Mouse (Mus musculus) limb, embryonic 11.5 days (tissue): ENCODE results near the gene Mob2. TPM values are rescaled to one million over a fixed set of nuclear protein-coding genes. Genes with fewer than 3 reads are reported as not detected.

Experiments
- microRNA-seq: library from miRNA; unstranded; fragments of <30 nt; microRNA quantifications from one replicate; pipeline ENCODE4, GENCODE M21; 2016
- polyA plus RNA-seq: library from polyadenylated mRNA; unstranded; fragments of >200 nt; fragmentation: Nextera tagmentation; extraction: Ambion mirVana; gene quantifications from 2 replicates; pipeline ENCODE4 v1.2.1, GENCODE M21; 2014

Mob2 gene
- polyA plus RNA-seq, 1 experiment from 2014 or later, result 62.7 TPM

Small RNAs within 50 kb of the gene (microRNA-seq; reads per million reads assigned to microRNA genes)
- gene Mir3104, result not detected

Other genes starting within 250 kb of the Mob2 start
- 0.01 TPM in 1 of 2 replicates, not detected in the other for gene Muc5b, start 222.0 kb downstream of the Mob2 start, polyA plus RNA-seq
- gene Tollip, start 142.6 kb downstream of the Mob2 start, polyA plus RNA-seq, result 38.0 and 38.8 TPM in 2 replicates
- gene Brsk2, start 111.3 kb downstream of the Mob2 start, polyA plus RNA-seq, result 0.49 and 0.51 TPM in 2 replicates
- gene Dusp8, start 34.8 kb upstream of the Mob2 start, polyA plus RNA-seq, result 0.47 and 0.48 TPM in 2 replicates
- not detected in 2 replicates for gene Gm45618, start 59.7 kb upstream of the Mob2 start, polyA plus RNA-seq
- gene Gm39115, start 75.0 kb upstream of the Mob2 start, polyA plus RNA-seq, result not detected in 2 replicates
- gene Gm45337, start 83.5 kb upstream of the Mob2 start, polyA plus RNA-seq, result not detected in 2 replicates
- gene Gm29735, start 96.0 kb upstream of the Mob2 start, polyA plus RNA-seq, result not detected in 2 replicates
- gene Gm4553, start 104.7 kb upstream of the Mob2 start, polyA plus RNA-seq, result not detected in 2 replicates
- not detected in 2 replicates for gene Krtap5-2, start 114.9 kb upstream of the Mob2 start, polyA plus RNA-seq
- not detected in 2 replicates for gene Gm10153, start 129.3 kb upstream of the Mob2 start, polyA plus RNA-seq
- gene Krtap5-3, start 140.3 kb upstream of the Mob2 start, polyA plus RNA-seq, result not detected in 2 replicates
- not detected in 2 replicates for gene Gm7579, start 150.8 kb upstream of the Mob2 start, polyA plus RNA-seq
- gene Krtap5-5, start 168.9 kb upstream of the Mob2 start, polyA plus RNA-seq, result not detected in 2 replicates
- gene Gm40460, start 180.0 kb upstream of the Mob2 start, polyA plus RNA-seq, result not detected in 2 replicates
- gene Gm2431, start 197.3 kb upstream of the Mob2 start, polyA plus RNA-seq, result not detected in 2 replicates
- not detected in 2 replicates for gene Gm4559, start 213.3 kb upstream of the Mob2 start, polyA plus RNA-seq
- gene Krtap5-1, start 236.1 kb upstream of the Mob2 start, polyA plus RNA-seq, result not detected in 2 replicates
- not detected in 2 replicates for gene Krtap5-4, start 242.5 kb upstream of the Mob2 start, polyA plus RNA-seq